Mouse (Mus musculus): Measurements from ENCODE around the gene Gm49395. TPM values are rescaled to one million over a fixed set of nuclear protein-coding genes. Genes with fewer than 3 reads are reported as not detected.
A peak's percentile ranks its signal among the peaks of the same experiment; 100 is the strongest.

The Gm49395 gene
- polyA plus RNA-seq, 1 experiment from 2014 or later, result 8.8 TPM

DNA sequence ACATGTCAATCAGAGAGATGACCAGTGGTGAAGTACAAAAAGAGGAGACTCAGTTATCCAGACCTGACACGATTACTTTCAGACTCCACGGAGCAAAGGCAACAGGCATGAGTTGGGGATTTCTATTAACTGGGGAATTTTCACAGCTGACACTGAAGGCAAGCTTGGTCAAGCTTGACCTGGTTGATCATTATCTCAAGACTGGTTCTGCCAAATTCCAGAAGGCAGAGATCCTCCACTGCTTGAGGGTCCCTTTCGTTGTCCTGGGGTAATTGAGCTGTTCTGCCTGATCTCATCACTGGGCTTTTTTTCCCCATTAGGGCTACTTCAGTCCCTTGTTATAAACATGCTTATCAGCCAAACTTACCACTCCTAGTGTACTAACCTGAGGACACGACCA is 7.9 kb upstream of the Gm49395 start:
- H3K4me1 ChIP-seq (ENCODE audit: control insufficient read depth, insufficient read depth, low read length), result no peaks in the 10 kb centered on the region
- H3K27me3 ChIP-seq (ENCODE audit: control insufficient read depth, insufficient read depth, low read length), result no peaks in the 10 kb centered on the region
- no peak for ATAC-seq (ENCODE audit: insufficient number of reproducible peaks, insufficient read depth, low FRiP score, low read depth)
- H3K4me3 ChIP-seq (ENCODE audit: low read depth, low read length), result no peak overlapping the region
- H3K9me3 ChIP-seq (ENCODE audit: control insufficient read depth, low read depth, low read length), result no peaks in the 10 kb centered on the region
- no peak overlapping the region for H3K9ac ChIP-seq (replicated peaks; ENCODE audit: low read depth, low read length)
- no peak overlapping the region for H3K4me2 ChIP-seq (replicated peaks; ENCODE audit: low read depth, low read length)
- 65% methylated on average over 4 of the region's 4 CpGs for WGBS
- H3K36me3 ChIP-seq (ENCODE audit: control insufficient read depth, insufficient read depth, low read length), result no peaks in the 10 kb centered on the region
- H3K27ac ChIP-seq (ENCODE audit: low read length), result no peak overlapping the region

DNA sequence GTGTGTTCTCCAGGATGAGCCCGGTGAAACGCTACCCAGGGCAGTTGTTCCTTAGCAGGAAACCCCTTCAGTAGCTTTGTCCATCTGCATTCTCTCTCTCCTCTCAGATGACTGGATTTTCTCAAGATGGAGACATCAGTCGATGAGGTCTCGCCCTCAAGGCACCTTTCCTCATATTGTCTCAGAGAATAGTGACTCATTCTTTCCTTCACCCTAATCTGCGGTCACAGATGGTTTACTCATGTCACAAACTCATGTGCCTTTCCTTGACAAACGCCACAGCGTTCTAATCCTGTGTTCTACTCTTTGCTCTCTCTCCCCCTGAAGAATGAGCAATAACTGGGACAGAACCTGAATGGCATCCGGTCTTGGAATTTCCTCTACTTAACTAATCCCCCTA is 5.7 kb upstream of the Gm49395 start:
- H3K4me1 ChIP-seq (ENCODE audit: control insufficient read depth, insufficient read depth, low read length), result no peaks in the 10 kb centered on the region
- no peaks in the 10 kb centered on the region for H3K9me3 ChIP-seq (ENCODE audit: control insufficient read depth, low read depth, low read length)
- 86% methylated on average over 8 of the region's 8 CpGs for WGBS
- H3K4me3 ChIP-seq (ENCODE audit: low read depth, low read length), result no peak overlapping the region
- H3K9ac ChIP-seq (replicated peaks; ENCODE audit: low read depth, low read length), result no peak overlapping the region
- H3K4me2 ChIP-seq (replicated peaks; ENCODE audit: low read depth, low read length), result no peak overlapping the region
- ATAC-seq (ENCODE audit: insufficient number of reproducible peaks, insufficient read depth, low FRiP score, low read depth), result no peak
- no peak overlapping the region for H3K27ac ChIP-seq (ENCODE audit: low read length)
- no peaks in the 10 kb centered on the region for H3K27me3 ChIP-seq (ENCODE audit: control insufficient read depth, insufficient read depth, low read length)
- no peaks in the 10 kb centered on the region for H3K36me3 ChIP-seq (ENCODE audit: control insufficient read depth, insufficient read depth, low read length)

DNA sequence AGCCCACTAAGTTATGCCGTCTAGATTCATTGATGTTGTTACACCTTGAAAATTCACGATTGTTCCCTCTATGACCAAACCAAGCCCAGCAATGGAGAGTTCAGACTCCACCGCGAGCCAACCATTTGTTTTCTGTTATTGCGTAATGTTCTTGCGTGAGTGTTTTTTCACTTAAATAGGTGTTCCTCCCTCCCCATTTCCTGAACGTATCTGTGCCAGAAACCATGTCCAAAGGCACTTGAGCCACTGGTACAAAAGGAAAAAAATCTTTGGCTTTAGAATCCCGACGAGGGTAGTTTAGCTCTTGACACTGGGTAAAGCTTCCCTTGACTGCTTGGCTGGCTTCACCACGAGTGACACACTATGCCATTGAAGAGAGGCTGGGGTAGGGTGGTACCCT is 4.5 kb upstream of the Gm49395 start:
- no peak overlapping the region for H3K4me2 ChIP-seq (replicated peaks; ENCODE audit: low read depth, low read length)
- no peaks in the 10 kb centered on the region for H3K9me3 ChIP-seq (ENCODE audit: control insufficient read depth, low read depth, low read length)
- no peak overlapping the region for H3K27ac ChIP-seq (ENCODE audit: low read length)
- no peak overlapping the region for H3K4me3 ChIP-seq (ENCODE audit: low read depth, low read length)
- no peak overlapping the region for H3K9ac ChIP-seq (replicated peaks; ENCODE audit: low read depth, low read length)
- H3K36me3 ChIP-seq (ENCODE audit: control insufficient read depth, insufficient read depth, low read length), result no peaks in the 10 kb centered on the region
- 87% methylated on average over 10 of the region's 10 CpGs for WGBS
- no peaks in the 10 kb centered on the region for H3K27me3 ChIP-seq (ENCODE audit: control insufficient read depth, insufficient read depth, low read length)
- ATAC-seq (ENCODE audit: insufficient number of reproducible peaks, insufficient read depth, low FRiP score, low read depth), result no peak
- no peaks in the 10 kb centered on the region for H3K4me1 ChIP-seq (ENCODE audit: control insufficient read depth, insufficient read depth, low read length)

DNA sequence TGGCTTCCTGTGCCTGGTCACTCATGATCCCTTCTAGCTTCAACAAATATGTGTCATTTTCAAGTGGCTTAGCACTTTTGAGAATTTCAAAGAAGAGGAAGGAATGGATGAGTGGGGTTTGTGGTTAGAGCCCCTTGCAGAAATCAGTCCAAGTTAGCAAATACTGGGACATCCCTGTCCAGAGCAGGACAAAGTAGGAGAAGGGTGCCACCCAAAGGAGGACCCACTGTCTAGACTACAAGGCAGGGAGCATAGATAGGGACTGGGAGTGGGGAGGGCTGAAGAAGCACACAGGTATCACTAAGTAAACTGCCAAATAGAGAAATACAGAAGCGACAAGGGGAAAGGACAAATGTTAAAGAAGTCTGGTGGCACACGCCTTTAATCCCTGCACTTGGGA is 1.0 kb upstream of the Gm49395 start:
- Histone ChIP-seq H3K36me3 (ENCODE audit: control insufficient read depth, insufficient read depth, low read length) (no peaks in the 10 kb centered on the region), H3K9me3 (ENCODE audit: control insufficient read depth, low read depth, low read length) (no peaks in the 10 kb centered on the region), H3K4me1 (ENCODE audit: control insufficient read depth, insufficient read depth, low read length) (no peaks in the 10 kb centered on the region), H3K27me3 (ENCODE audit: control insufficient read depth, insufficient read depth, low read length) (no peaks in the 10 kb centered on the region), H3K4me3 (ENCODE audit: low read depth, low read length) (no peak overlapping the region), H3K27ac (ENCODE audit: low read length) (no peak overlapping the region), H3K4me2 (replicated peaks; ENCODE audit: low read depth, low read length) (no peak overlapping the region; the same call in 1 of the 2 replicates), H3K9ac (replicated peaks; ENCODE audit: low read depth, low read length) (no peak overlapping the region)
- no peak for ATAC-seq (ENCODE audit: insufficient number of reproducible peaks, insufficient read depth, low FRiP score, low read depth)
- WGBS, result 89% methylated on average over 2 of the region's 2 CpGs

DNA sequence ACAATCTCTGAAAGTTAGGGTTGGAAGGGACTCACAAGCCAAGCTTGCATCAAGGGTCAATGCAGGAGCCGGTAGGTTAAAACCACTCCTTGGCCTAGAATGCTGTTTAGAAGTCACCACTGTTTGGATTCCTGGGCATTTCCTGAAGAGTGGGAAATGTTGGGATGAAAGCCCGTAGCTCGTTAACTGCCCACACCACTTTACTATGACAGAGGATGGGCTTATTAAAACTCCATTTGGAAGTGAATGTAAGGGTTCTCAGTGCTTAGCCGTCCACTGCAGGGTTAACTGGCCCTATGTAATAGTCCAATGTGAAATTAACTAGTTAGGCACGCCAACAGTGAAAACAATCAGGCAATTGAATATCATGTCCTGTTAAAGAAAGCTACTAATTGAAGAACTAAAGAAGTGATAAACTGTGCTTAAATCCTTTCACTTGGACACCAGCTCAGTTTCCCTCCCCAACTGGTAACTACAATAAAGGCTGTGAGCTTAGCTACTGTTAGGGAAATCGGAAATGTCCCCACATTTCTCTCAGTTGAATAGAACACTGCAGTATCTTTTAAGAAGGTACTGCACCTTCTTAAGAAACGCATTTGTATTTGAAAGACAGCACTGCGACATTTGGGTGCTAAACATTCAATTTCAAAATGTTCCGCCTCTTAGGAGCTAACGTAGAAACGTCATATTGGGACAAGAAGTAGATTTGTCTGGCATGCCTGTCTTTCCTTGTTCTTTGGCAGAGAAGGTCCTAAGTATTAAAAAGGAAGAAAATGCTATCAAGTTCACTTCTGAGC is 1.1 kb downstream of the Gm49395 start:
- WGBS, result 47% methylated on average over 11 of the region's 11 CpGs
- Histone ChIP-seq H3K27me3 (ENCODE audit: control insufficient read depth, insufficient read depth, low read length) (no peaks in the 10 kb centered on the region), H3K36me3 (ENCODE audit: control insufficient read depth, insufficient read depth, low read length) (no peaks in the 10 kb centered on the region), H3K4me3 (ENCODE audit: low read depth, low read length) (peak overlapping the region; percentile 60), H3K27ac (ENCODE audit: low read length) (peak overlapping the region; percentile 92; the same call in 1 of the 2 replicates), H3K4me2 (replicated peaks; ENCODE audit: low read depth, low read length) (peak overlapping the region; percentile 78), H3K9ac (replicated peaks; ENCODE audit: low read depth, low read length) (peak overlapping the region; percentile 67), H3K4me1 (ENCODE audit: control insufficient read depth, insufficient read depth, low read length) (peaks cover 6% of the 10 kb centered on the region), H3K9me3 (ENCODE audit: control insufficient read depth, low read depth, low read length) (no peaks in the 10 kb centered on the region)
- no peak for ATAC-seq (ENCODE audit: insufficient number of reproducible peaks, insufficient read depth, low FRiP score, low read depth)

DNA sequence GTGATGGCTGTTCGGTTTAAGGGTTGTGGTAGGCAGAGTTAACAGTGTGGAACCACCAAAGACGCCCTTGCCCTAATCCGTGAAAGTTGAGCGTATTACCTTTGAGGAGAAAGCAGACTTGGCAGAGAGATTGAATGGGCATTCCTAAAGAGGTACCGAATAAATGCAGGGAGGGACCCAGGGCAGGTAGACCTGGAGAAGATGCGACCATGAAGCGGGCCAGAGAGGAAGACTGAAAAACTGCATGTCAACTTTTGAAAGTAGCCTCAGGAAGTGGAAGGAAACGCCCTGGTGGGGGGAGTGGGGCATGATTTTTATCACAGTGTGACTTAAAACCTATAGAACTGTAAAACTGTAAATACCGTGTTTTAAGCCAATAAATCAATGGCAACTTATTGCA is 2.3 kb downstream of the Gm49395 start:
- peak overlapping the region; percentile 60; the same call in 1 of the 2 replicates for H3K4me3 ChIP-seq (ENCODE audit: low read depth, low read length)
- peak overlapping the region; percentile 78 for H3K4me2 ChIP-seq (replicated peaks; ENCODE audit: low read depth, low read length)
- no peaks in the 10 kb centered on the region for H3K9me3 ChIP-seq (ENCODE audit: control insufficient read depth, low read depth, low read length)
- H3K4me1 ChIP-seq (ENCODE audit: control insufficient read depth, insufficient read depth, low read length), result peaks cover 10% of the 10 kb centered on the region
- no peaks in the 10 kb centered on the region for H3K27me3 ChIP-seq (ENCODE audit: control insufficient read depth, insufficient read depth, low read length)
- no peak for ATAC-seq (ENCODE audit: insufficient number of reproducible peaks, insufficient read depth, low FRiP score, low read depth)
- no peak overlapping the region for H3K9ac ChIP-seq (replicated peaks; ENCODE audit: low read depth, low read length)
- H3K36me3 ChIP-seq (ENCODE audit: control insufficient read depth, insufficient read depth, low read length), result no peaks in the 10 kb centered on the region
- H3K27ac ChIP-seq (ENCODE audit: low read length), result no peak overlapping the region
- 85% methylated on average over 9 of the region's 9 CpGs for WGBS

DNA sequence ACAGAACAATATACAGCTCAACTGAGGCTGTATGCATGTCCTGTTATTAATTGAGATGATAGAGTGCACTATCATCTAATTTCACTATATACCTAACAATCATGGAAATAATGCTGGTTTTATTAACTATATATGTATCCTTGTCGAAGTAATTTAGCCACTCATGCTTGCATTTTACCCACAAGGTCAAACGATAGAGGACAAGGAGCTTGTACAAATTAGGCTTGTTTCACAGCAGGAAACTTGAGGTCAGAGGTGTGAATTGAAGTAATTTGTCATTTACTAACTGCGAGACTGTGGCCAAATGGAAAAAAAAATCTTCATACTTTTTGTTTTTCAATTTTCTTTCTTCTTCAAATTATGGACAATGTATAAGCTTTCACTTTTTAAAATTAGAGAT is 3.5 kb downstream of the Gm49395 start:
- H3K27ac ChIP-seq (ENCODE audit: low read length), result no peak overlapping the region
- H3K9me3 ChIP-seq (ENCODE audit: control insufficient read depth, low read depth, low read length), result no peaks in the 10 kb centered on the region
- H3K4me3 ChIP-seq (ENCODE audit: low read depth, low read length), result no peak overlapping the region
- peaks cover 10% of the 10 kb centered on the region for H3K4me1 ChIP-seq (ENCODE audit: control insufficient read depth, insufficient read depth, low read length)
- H3K36me3 ChIP-seq (ENCODE audit: control insufficient read depth, insufficient read depth, low read length), result no peaks in the 10 kb centered on the region
- ATAC-seq (ENCODE audit: insufficient number of reproducible peaks, insufficient read depth, low FRiP score, low read depth), result no peak
- H3K4me2 ChIP-seq (replicated peaks; ENCODE audit: low read depth, low read length), result no peak overlapping the region
- no peaks in the 10 kb centered on the region for H3K27me3 ChIP-seq (ENCODE audit: control insufficient read depth, insufficient read depth, low read length)
- no peak overlapping the region for H3K9ac ChIP-seq (replicated peaks; ENCODE audit: low read depth, low read length)
- 74% methylated on average over 3 of the region's 3 CpGs for WGBS

DNA sequence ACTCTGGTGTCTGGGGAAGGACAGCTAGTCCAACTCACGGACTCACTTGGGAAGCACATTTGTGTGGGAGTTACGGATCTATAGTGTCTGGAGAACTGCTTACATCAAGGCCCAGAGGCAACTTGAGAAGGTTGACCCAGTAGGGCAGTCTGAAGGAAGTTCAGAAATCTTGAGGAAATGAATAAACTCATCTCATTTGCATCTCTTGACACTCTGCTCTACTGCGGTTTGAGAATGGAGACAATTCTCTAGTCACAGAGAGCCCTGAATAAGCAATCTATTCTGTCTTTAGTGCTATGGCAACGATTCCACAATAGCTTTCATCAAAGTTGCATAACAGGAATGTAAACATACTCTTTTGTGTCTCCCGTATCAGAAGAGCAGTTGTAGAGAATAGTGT is 4.8 kb downstream of the Gm49395 start:
- no peaks in the 10 kb centered on the region for H3K36me3 ChIP-seq (ENCODE audit: control insufficient read depth, insufficient read depth, low read length)
- no peaks in the 10 kb centered on the region for H3K9me3 ChIP-seq (ENCODE audit: control insufficient read depth, low read depth, low read length)
- WGBS, result 59% methylated on average over 5 of the region's 5 CpGs
- H3K4me2 ChIP-seq (replicated peaks; ENCODE audit: low read depth, low read length), result no peak overlapping the region
- H3K4me3 ChIP-seq (ENCODE audit: low read depth, low read length), result no peak overlapping the region
- no peak overlapping the region for H3K27ac ChIP-seq (ENCODE audit: low read length)
- ATAC-seq (ENCODE audit: insufficient number of reproducible peaks, insufficient read depth, low FRiP score, low read depth), result no peak
- peaks cover 10% of the 10 kb centered on the region for H3K4me1 ChIP-seq (ENCODE audit: control insufficient read depth, insufficient read depth, low read length)
- no peaks in the 10 kb centered on the region for H3K27me3 ChIP-seq (ENCODE audit: control insufficient read depth, insufficient read depth, low read length)
- H3K9ac ChIP-seq (replicated peaks; ENCODE audit: low read depth, low read length), result no peak overlapping the region

DNA sequence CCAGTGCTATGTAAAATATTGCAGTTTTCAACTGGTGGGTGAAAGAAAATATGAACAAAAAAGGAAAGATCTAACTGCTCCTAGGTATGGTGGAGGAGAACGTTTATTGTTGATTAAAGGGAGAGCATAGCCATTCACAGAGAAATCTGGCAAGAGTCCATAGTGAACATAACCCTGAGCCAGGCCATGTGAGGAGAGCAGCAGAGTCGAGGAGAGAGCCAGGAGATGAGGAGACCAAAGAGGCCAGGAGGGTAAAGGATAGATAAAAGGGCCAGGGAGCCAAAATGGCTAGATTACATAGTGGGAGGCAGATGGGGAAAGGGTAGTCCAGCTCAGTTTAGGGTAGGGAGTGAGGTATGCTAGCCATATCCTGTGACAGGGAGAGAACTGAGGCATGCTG is 5.5 kb downstream of the Gm49395 start:
- H3K9me3 ChIP-seq (ENCODE audit: control insufficient read depth, low read depth, low read length), result no peaks in the 10 kb centered on the region
- H3K4me3 ChIP-seq (ENCODE audit: low read depth, low read length), result no peak overlapping the region
- no peaks in the 10 kb centered on the region for H3K27me3 ChIP-seq (ENCODE audit: control insufficient read depth, insufficient read depth, low read length)
- H3K27ac ChIP-seq (ENCODE audit: low read length), result no peak overlapping the region
- 47% methylated on average over 2 of the region's 2 CpGs for WGBS
- H3K4me1 ChIP-seq (ENCODE audit: control insufficient read depth, insufficient read depth, low read length), result peaks cover 10% of the 10 kb centered on the region
- H3K4me2 ChIP-seq (replicated peaks; ENCODE audit: low read depth, low read length), result no peak overlapping the region
- H3K9ac ChIP-seq (replicated peaks; ENCODE audit: low read depth, low read length), result no peak overlapping the region
- no peak for ATAC-seq (ENCODE audit: insufficient number of reproducible peaks, insufficient read depth, low FRiP score, low read depth)
- no peaks in the 10 kb centered on the region for H3K36me3 ChIP-seq (ENCODE audit: control insufficient read depth, insufficient read depth, low read length)

Data from stomach, embryonic 14.5 days (tissue).